Mouse (Mus musculus) thymus, adult 2 months (tissue): Measurements from ENCODE around the gene Ino80.

Source experiments
- CTCF ChIP-seq: fragments of 200-500 bp; IDR thresholded peaks from 2 replicates; pipeline ENCODE4 v1.5.1; 2012; ENCODE audit warnings: mild to moderate bottlenecking, control low read depth, low read length, moderate library complexity, borderline replicate concordance; ENCODE audit not compliant: control insufficient read depth, poor library complexity, insufficient read depth; ENCODE audit errors: extremely low read depth
- POLR2A ChIP-seq: fragments of 200-500 bp; IDR thresholded peaks from 2 replicates; pipeline ENCODE4 v1.6.1; 2012; ENCODE audit warnings: mild to moderate bottlenecking, low read length, control low read depth, moderate library complexity; ENCODE audit not compliant: control insufficient read depth, poor library complexity, insufficient read depth; ENCODE audit errors: extremely low read depth

GRCm38 (mm10) chr2:119413819-119414218 is 63.7 kb downstream of the Ino80 start:
- TF ChIP-seq CTCF (no peak), POLR2A (no peak)
